8 mouse cellular contexts compared by ENCODE assay signal in genomic region chr3:83055281-83056038, GRCm38 (mm10). TPM values are rescaled to one million over a fixed set of nuclear protein-coding genes. Genes with fewer than 3 reads are reported as not detected.
DNase-seq lines count a peak whose midpoint lies in the region; ATAC-seq lines count a peak whose summit lies in the region.

TSS of gene Plrg1 (plus strand) at chr3:83055522.

- under 1% methylated on average over 61 of the region's 61 CpGs for WGBS in hindbrain, embryonic 12.5 days

- H3K27ac ChIP-seq in hindbrain, embryonic 12.5 days, result peak within 1 kb of the TSS; percentile 71

- H3K4me1 ChIP-seq in hindbrain, embryonic 12.5 days, result peaks cover 9% of the 10 kb centered on the region

- H3K36me3 ChIP-seq in hindbrain, embryonic 12.5 days, result peaks cover 24% of the 10 kb centered on the region

- peak; percentile 99 for DNase-seq in NIH3T3 (ENCODE audit: low read depth)
- DNase-seq in cerebellum, postnatal 10 days, result peak; percentile 100
- DNase-seq in frontal cortex, postnatal 10 days (ENCODE audit: low spot score in 2 of 2), result peak; percentile 96 to 99
- peak; percentile 99 for DNase-seq in layer of hippocampus, postnatal 14 days (ENCODE audit: low spot score in 2 of 2)
- DNase-seq in lung, postnatal 14 days, result peak; percentile 99
- DNase-seq in retina, adult 2 months (ENCODE audit: low read depth, low spot score), result peak; percentile 92
- peak; percentile 98 for DNase-seq in thymus, postnatal 36 days

- H3K4me2 ChIP-seq in hindbrain, embryonic 12.5 days (replicated peaks), result peak within 1 kb of the TSS; percentile 90

- H3K27me3 ChIP-seq in hindbrain, embryonic 12.5 days, result no peaks in the 10 kb centered on the region

- ATAC-seq in hindbrain, embryonic 12.5 days (ENCODE audit: low FRiP score), result peak; percentile 99

- peak within 1 kb of the TSS; percentile 77 for H3K4me3 ChIP-seq in hindbrain, embryonic 12.5 days

- H3K9ac ChIP-seq in hindbrain, embryonic 12.5 days, result peak within 1 kb of the TSS; percentile 81

- H3K9me3 ChIP-seq in hindbrain, embryonic 12.5 days (replicated peaks), result no peaks in the 10 kb centered on the region

RNA-seq across cellular contexts. Expression of gene Plrg1, which starts in this region (rescaled TPM):
- polyA plus RNA-seq in hindbrain, embryonic 12.5 days (2016; fragmentation: Nextera tagmentation; extraction: Ambion mirVana), result 105 and 106 TPM in 2 replicates
- total RNA-seq in layer of hippocampus, postnatal 14 days (2021), result 10 to 100 TPM; 43.6 to 44.4 TPM

Comparison
In these comparisons a context has a peak if more than half of its experiments do, and no peak if none do; other contexts are left out.
1. Peak in every context shown above with its lines: DNase-seq, ATAC-seq, H3K4me3 ChIP-seq and H3K27ac ChIP-seq.